Mouse (Mus musculus) T-helper 2 cell (primary cell): Measurements from ENCODE around the gene Tsc22d3.

Experiments
- in situ Hi-C: fragments of 300-600 bp; cut with MboI, MseI; formaldehyde crosslinking; loops from one replicate; pipeline ENCODE4 v1.15.1; 2025; ENCODE audit warnings: high pct_unique_total_duplicates

Gene Tsc22d3

DNA sequence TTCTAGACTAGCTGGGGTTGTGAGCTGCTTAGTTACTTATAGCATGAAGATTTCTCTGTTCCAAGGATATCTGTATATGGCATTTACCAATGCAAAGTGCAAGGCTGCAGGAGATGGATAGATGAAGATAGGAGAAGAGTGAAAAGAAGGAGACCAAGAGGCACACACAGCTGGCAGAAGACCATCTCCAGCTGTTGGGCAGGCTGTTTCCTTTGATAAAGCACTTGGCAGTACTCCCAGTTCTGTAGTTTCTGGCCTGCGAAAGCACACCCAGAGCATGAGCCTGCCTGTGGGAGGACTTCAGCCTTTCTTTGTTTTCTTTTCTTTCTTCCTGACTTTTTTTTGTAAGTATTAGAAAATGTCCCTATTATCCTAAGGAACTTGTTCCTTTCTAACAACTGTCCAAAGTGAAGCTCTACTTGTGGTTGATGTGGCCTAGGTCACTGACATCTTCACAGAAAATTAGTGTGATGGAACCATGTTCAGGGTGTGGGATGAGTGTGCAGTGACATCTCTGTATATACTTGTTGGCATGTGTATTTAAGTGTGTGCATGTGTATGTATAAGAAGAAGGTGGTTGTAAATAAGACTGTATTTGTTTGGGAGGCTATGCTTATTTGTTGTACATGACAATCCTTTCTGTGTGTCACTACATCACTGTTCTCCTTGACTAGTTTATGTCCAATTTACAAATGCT lies 32.6 kb downstream of the Tsc22d3 start:
- in situ Hi-C loops: no loop called here

DNA sequence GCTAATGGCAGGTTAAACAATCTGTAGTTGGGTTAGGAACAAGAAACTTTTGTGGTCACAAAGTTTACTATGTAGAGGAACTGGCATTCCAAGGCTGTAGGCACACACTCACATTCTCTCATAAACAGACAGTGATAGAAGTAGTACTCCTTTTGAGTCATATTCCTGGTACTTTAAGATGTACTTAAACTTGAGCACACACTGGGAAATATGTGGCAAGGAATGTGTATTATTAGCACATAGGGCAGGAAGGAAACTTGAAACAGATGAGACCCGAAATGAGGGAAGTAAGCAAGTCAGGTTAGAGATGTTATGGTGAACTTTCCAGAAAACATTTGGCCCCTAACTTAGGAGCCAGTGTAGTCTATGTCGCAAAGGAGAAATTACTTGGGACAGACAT lies 34.7 kb downstream of the Tsc22d3 start:
- in situ Hi-C loops: no loop called here

DNA sequence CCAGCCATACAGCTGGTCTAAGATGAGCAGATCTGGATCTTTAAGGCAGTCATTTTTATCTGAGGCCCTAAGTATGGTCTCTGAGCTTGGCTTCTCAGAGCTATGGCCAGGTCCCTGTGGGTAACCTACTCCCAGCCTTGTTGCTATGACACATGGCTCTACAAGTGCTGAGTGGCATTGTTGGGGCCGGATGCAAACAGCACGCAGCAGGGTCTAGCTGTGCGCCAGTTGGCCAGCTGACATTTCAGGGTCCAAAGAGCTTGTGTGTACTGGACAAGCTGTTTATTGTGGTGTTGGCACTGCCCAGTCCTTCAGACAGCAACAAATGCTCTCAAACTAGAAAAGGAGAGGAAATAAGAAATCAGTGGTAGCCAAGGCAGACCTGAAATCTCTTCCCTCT lies 35.2 kb downstream of the Tsc22d3 start:
- in situ Hi-C loops: no loop called here

- in situ Hi-C loops: no loop called here
Measured at GRCm38 (mm10) chrX:140564777-140565176, 35.7 kb downstream of the Tsc22d3 start.

- in situ Hi-C loops: no loop called here
Measured at GRCm38 (mm10) chrX:140558176-140558844, 42.1 kb downstream of the Tsc22d3 start.

GRCm38 (mm10) chrX:140555965-140556364 lies 44.5 kb downstream of the Tsc22d3 start:
- in situ Hi-C loops: no loop called here

GRCm38 (mm10) chrX:140555423-140555822 lies 45.0 kb downstream of the Tsc22d3 start:
- in situ Hi-C loops: no loop called here

DNA sequence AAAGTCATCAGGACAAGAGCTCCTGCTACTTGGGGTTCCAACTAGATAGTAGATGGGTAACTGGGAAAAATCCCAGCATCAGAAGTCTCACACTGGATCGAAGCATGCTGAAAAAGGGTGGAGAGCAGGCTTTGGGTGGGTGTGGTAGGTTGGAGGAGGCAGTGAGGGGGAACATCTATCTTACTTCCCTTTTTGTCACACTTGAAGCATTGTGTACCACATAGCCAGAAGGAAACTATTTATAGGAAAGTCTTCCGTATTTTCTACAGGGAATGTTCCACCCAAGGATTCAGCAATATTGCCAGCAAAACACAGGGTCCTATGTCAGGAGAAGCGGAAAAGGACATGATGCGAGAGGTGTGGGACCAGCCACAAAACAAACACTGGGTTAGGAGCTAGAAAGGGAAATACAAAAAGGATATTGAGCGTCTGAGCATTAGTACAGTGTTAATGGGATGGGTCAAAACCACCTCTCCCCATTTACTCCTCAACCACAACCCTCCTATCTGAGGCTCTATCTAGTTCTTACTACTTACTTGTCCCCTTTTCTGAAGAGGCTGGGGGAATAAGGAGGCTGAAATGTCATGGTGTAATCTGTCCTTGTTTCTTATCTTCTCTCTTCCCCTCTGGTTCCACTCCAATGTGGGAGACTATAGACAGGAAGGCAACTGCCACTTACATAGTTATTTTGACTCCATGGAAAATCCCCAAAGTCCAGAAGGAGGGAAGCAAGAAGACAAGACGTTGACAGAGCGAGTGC lies 52.6 kb downstream of the Tsc22d3 start:
- in situ Hi-C loops: no loop called here

DNA sequence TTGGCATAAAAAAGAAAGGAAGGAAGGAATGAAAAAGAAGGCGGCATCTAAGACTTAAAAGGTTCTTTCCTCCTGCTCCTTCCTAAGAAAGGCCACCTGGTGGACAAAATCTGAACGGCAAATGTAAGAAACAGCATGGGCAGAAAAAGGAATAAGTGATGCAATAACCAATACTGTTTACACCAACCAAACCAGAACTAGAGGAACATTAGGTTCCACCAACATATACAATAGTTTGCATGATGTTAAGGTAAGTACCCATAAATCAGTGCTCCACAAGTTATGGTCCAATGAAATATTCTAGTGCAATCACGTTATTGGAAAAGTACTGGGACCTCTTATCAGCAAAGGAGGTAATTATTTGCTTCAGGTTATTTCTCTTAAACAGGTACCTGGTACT lies 55.7 kb downstream of the Tsc22d3 start:
- in situ Hi-C loops: loop anchor here (5.0 kb wide), 1 partner anchor 42 kb away; no protein-coding TSS in a partner anchor

DNA sequence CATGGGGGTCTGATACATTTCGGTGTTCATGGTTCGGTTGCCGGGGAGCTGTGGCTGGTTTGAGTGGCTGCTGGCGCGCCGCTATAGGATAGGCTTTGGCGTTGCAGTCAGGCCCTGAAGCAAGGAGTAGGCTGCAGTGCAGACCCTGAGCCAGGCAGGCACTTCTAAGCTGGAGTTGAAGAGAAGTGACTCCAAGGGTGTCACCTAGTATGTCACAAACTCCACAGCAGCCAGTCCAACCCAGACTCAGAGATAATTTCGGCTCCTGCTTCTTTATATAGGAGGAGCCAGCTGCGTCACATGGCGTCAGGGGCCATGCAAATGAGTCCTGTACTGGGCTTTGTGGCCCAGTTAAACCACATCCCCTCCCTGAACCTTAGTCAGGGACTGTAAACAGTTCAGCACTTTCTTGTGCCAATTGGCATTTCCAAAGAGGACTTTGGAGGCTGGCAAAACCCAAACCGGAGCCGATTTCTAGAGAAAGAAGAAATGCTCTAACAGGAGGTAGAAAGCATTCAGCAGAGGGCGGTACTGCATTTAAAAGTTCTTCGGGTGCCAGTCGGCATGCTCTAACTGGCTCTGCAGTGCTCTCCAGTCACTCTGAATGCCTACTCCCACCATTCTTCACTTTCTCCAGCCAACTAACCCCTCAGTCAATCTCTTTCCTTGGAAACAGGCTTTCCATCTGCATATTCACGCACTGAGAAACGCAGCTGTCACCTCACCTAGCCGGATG lies 57.4 kb downstream of the Tsc22d3 start:
- in situ Hi-C loops: loop anchor here (5.0 kb wide), 1 partner anchor 41 kb away; no protein-coding TSS in a partner anchor

DNA sequence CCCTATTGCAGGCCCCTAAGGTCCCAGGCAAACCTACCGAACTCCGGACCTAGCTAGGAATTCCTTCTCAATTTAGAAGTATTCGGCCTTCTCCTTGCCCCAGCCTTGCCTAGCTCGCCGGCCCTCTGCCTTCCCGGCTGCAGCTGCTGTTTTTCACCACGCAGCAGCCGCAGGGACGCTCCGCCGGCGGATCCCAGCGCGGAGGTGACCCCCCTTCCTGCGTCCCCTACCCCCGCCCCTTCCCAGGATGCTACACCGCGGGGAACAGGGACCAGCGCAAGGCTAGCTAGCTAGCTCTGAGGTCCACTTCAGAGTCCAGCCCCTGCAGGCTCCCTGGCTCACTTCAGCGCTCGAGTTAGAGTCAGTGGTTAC lies 58.0 kb downstream of the Tsc22d3 start:
- in situ Hi-C loops: loop anchor here (5.0 kb wide), 1 partner anchor 40 kb away; no protein-coding TSS in a partner anchor

GRCm38 (mm10) chrX:140541711-140542473 lies 58.6 kb downstream of the Tsc22d3 start:
- in situ Hi-C loops: loop anchor here (5.0 kb wide), 1 partner anchor 40 kb away; no protein-coding TSS in a partner anchor

GRCm38 (mm10) chrX:140540500-140541114 lies 59.9 kb downstream of the Tsc22d3 start:
- in situ Hi-C loops: loop anchor here (5.0 kb wide), 1 partner anchor 38 kb away; no protein-coding TSS in a partner anchor

DNA sequence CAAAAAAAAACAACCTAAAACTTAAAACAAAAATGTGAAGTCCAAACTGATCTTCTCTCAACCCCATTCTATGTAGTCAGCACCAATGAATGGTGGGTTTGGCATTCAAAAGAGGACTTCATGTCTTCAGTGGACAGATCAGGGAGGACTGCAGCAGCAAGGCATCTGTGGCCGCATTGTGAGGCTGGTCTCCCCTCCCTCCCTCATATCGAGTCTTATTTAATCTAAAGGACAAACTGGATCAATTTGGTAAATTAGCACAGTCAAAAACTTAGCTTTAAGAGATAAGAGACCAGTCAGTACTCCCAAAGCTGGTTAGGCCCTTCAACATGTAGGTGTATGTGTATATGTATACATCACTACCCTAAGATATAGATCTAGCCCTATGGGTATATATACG lies 60.6 kb downstream of the Tsc22d3 start:
- in situ Hi-C loops: loop anchor here (5.0 kb wide), 1 partner anchor 38 kb away; no protein-coding TSS in a partner anchor

GRCm38 (mm10) chrX:140539111-140539680 lies 61.3 kb downstream of the Tsc22d3 start:
- in situ Hi-C loops: no loop called here

DNA sequence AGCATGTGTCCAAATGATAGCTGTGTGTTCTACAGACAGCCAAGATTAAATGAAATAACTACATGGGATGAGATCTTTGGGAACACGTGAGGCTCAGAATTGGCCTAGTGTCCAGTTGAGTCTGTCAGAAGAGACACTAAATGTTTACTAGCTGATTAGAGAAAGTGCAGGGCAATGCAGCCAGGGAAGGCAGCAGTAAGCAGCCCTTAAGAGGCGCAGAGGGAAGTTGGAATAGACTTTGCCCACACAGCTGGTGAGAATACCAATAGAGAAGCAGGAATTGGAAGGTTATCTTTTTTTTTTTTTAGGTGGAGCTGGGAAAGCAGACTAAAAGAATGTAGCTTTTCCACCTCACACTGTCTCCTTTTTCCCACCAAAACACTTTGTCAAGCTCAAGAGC lies 61.8 kb downstream of the Tsc22d3 start:
- in situ Hi-C loops: no loop called here

DNA sequence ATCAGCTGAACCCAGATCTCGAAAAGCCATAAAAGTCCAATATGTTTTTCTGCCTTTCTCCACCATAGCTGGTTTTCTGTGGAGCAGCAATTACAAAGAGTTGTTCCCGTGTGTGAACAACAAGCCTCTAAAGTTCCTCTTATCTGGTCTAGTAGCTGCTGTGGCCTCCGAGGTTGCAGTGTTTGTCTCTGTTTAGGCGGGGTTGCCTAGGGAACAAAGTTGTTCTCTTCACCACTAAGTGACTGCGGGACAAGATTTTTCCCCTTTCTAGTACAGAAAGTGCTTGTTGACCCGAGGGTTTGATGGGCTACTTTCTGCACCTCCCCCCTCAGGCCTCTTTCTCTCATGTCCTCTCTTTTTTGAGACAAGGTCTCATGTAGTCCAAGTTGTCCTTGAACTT lies 62.8 kb downstream of the Tsc22d3 start:
- in situ Hi-C loops: no loop called here

- in situ Hi-C loops: no loop called here
Measured at GRCm38 (mm10) chrX:140535487-140535886, 65.0 kb downstream of the Tsc22d3 start.

GRCm38 (mm10) chrX:140534306-140534705 lies 66.2 kb downstream of the Tsc22d3 start:
- in situ Hi-C loops: no loop called here

GRCm38 (mm10) chrX:140532325-140532724 lies 68.1 kb downstream of the Tsc22d3 start:
- in situ Hi-C loops: no loop called here
